Comparison of ENCODE assay signal across 17 mouse cellular contexts in genomic region chr10:109008456-109008855, GRCm38 (mm10). TPM values are rescaled to one million over a fixed set of nuclear protein-coding genes. Genes with fewer than 3 reads are reported as not detected.
DNase-seq lines count a peak whose midpoint lies in the region; ATAC-seq lines count a peak whose summit lies in the region.
"Had no signal": no experiment of that assay in that cellular context is flagged by ENCODE, and none has a peak within 500 bp of the region (broad histone marks: within the 10 kb centered on the region; RNA-seq: fewer than 3 reads in every experiment).

No protein-coding gene starts in this region.

- no peaks in the 10 kb centered on the region for H3K9me3 ChIP-seq in midbrain, embryonic 13.5 days
- H3K9me3 ChIP-seq in midbrain, embryonic 10.5 days (replicated peaks) = no peaks in the 10 kb centered on the region
- H3K9me3 ChIP-seq in hindbrain, embryonic 14.5 days (ENCODE audit: control insufficient read depth, low read length) = no peaks in the 10 kb centered on the region
- no peaks in the 10 kb centered on the region for H3K9me3 ChIP-seq in neural tube, embryonic 14.5 days (ENCODE audit: control insufficient read depth, low read length)
- H3K9me3 ChIP-seq: embryonic facial prominence, embryonic 10.5 days; heart, embryonic 13.5 days; limb, embryonic 13.5 days; liver, embryonic 15.5 days had no signal

- H3K27ac ChIP-seq in midbrain, embryonic 13.5 days = no peak overlapping the region
- H3K27ac ChIP-seq in midbrain, embryonic 10.5 days (replicated peaks) = no peak overlapping the region
- no peak overlapping the region for H3K27ac ChIP-seq in hindbrain, embryonic 14.5 days
- H3K27ac ChIP-seq in neural tube, embryonic 14.5 days (ENCODE audit: low read depth, low read length) = no peak overlapping the region
- H3K27ac ChIP-seq: embryonic facial prominence, embryonic 10.5 days; heart, embryonic 13.5 days; limb, embryonic 13.5 days; liver, embryonic 15.5 days had no signal

- no peak for ATAC-seq in cerebellum, adult (ENCODE audit: insufficient number of reproducible peaks, low FRiP score, low TSS enrichment)
- ATAC-seq in midbrain, embryonic 13.5 days = no peak
- ATAC-seq in hindbrain, embryonic 14.5 days (ENCODE audit: low FRiP score) = no peak
- no peak for ATAC-seq in neural tube, embryonic 14.5 days (ENCODE audit: low read depth)

- H3K4me3 ChIP-seq in midbrain, embryonic 13.5 days (replicated peaks) = peak overlapping the region; percentile 80
- H3K4me3 ChIP-seq in midbrain, embryonic 10.5 days = no peak overlapping the region
- H3K4me3 ChIP-seq in hindbrain, embryonic 14.5 days (replicated peaks; ENCODE audit: low read length) = peak overlapping the region; percentile 66
- H3K4me3 ChIP-seq in neural tube, embryonic 14.5 days (ENCODE audit: low read depth, low read length) = peak overlapping the region; percentile 63
- H3K4me3 ChIP-seq: embryonic facial prominence, embryonic 10.5 days; erythroblast, embryonic 14.5 days; heart, embryonic 13.5 days; limb, embryonic 13.5 days; liver, embryonic 15.5 days had no signal

- no peak overlapping the region for H3K9ac ChIP-seq in midbrain, embryonic 13.5 days (replicated peaks)
- H3K9ac ChIP-seq in hindbrain, embryonic 14.5 days = peak overlapping the region; percentile 31; the same call in 1 of the 2 replicates
- no peak overlapping the region for H3K9ac ChIP-seq in neural tube, embryonic 14.5 days (replicated peaks; ENCODE audit: low read depth, low read length)
- H3K9ac ChIP-seq: heart, embryonic 13.5 days; limb, embryonic 13.5 days; liver, embryonic 15.5 days had no signal

- no peaks in the 10 kb centered on the region; the same call in 1 of the 2 replicates for H3K27me3 ChIP-seq in midbrain, embryonic 13.5 days
- H3K27me3 ChIP-seq in midbrain, embryonic 10.5 days (ENCODE audit: low read depth, poor library complexity, severe bottlenecking) = peaks cover 38% of the 10 kb centered on the region
- H3K27me3 ChIP-seq in hindbrain, embryonic 14.5 days (ENCODE audit: control insufficient read depth, insufficient read depth, low read length) = no peaks in the 10 kb centered on the region
- no peaks in the 10 kb centered on the region for H3K27me3 ChIP-seq in neural tube, embryonic 14.5 days (ENCODE audit: control insufficient read depth, insufficient read depth, low read length)

- H3K36me3 ChIP-seq in midbrain, embryonic 13.5 days = no peaks in the 10 kb centered on the region
- no peaks in the 10 kb centered on the region for H3K36me3 ChIP-seq in midbrain, embryonic 10.5 days
- no peaks in the 10 kb centered on the region for H3K36me3 ChIP-seq in hindbrain, embryonic 14.5 days (replicated peaks; ENCODE audit: control insufficient read depth, insufficient read depth)
- no peaks in the 10 kb centered on the region for H3K36me3 ChIP-seq in neural tube, embryonic 14.5 days (ENCODE audit: control insufficient read depth, insufficient read depth, low read length)
- H3K36me3 ChIP-seq: embryonic facial prominence, embryonic 10.5 days; heart, embryonic 13.5 days; limb, embryonic 13.5 days; liver, embryonic 15.5 days had no signal

- H3K4me1 ChIP-seq in midbrain, embryonic 13.5 days (replicated peaks) = peaks cover 30% of the 10 kb centered on the region
- peaks cover 21% of the 10 kb centered on the region for H3K4me1 ChIP-seq in midbrain, embryonic 10.5 days
- H3K4me1 ChIP-seq in hindbrain, embryonic 14.5 days (replicated peaks; ENCODE audit: control insufficient read depth, insufficient read depth, low read length) = peaks cover 22% of the 10 kb centered on the region
- H3K4me1 ChIP-seq in neural tube, embryonic 14.5 days (ENCODE audit: control insufficient read depth, insufficient read depth, low read length) = no peaks in the 10 kb centered on the region
- H3K4me1 ChIP-seq: liver, embryonic 15.5 days had no signal

- WGBS in midbrain, embryonic 13.5 days = 93% methylated on average over 13 of the region's 13 CpGs
- 97% methylated on average over 13 of the region's 13 CpGs for WGBS in midbrain, embryonic 10.5 days
- WGBS in hindbrain, embryonic 14.5 days = 95% methylated on average over 13 of the region's 13 CpGs
- 93% methylated on average over 13 of the region's 13 CpGs for WGBS in neural tube, embryonic 14.5 days

- DNase-seq in cerebellum, adult 9-10 months = peak; percentile 53
- no peak for DNase-seq in midbrain, embryonic 10.5 days (ENCODE audit: low spot score)
- no peak for DNase-seq in hindbrain, embryonic 14.5 days (ENCODE audit: low spot score)
- DNase-seq in ovary, postnatal 10 days (ENCODE audit: low spot score) = no peak
- no peak for DNase-seq in heart, adult 11 months
- DNase-seq: adrenal gland, postnatal 25 days; kidney, adult 8-10 months; right cerebral cortex, postnatal 4 days; thymus, adult 2 months had no signal

- peak overlapping the region; percentile 88 for H3K4me2 ChIP-seq in midbrain, embryonic 13.5 days (replicated peaks)
- peak overlapping the region; percentile 95 for H3K4me2 ChIP-seq in hindbrain, embryonic 14.5 days (replicated peaks)
- H3K4me2 ChIP-seq in neural tube, embryonic 14.5 days (ENCODE audit: low read depth, low read length) = peak overlapping the region; percentile 96
- H3K4me2 ChIP-seq: heart, embryonic 13.5 days; limb, embryonic 13.5 days; liver, embryonic 15.5 days had no signal

RNA-seq across cellular contexts. Expression of gene Syt1, which starts 2.3 kb away (rescaled TPM):
- polyA plus RNA-seq in midbrain, embryonic 13.5 days (2015; fragmentation: Nextera tagmentation; extraction: Ambion mirVana) = 66.3 and 77.2 TPM in 2 replicates
- polyA plus RNA-seq in midbrain, embryonic 10.5 days (2016; fragmentation: Nextera tagmentation; extraction: Ambion mirVana) = 5.0 and 10.3 TPM in 2 replicates
- polyA plus RNA-seq in hindbrain, embryonic 14.5 days (2014; fragmentation: Nextera tagmentation; extraction: Ambion mirVana) = 116 and 137 TPM in 2 replicates
- polyA plus RNA-seq in neural tube, embryonic 14.5 days (2014; fragmentation: Nextera tagmentation; extraction: Ambion mirVana) = 127 and 130 TPM in 2 replicates
- polyA plus RNA-seq: erythroblast, embryonic 14.5 days had no signal
